Mouse (Mus musculus) midbrain, postnatal 0 days (tissue): ENCODE data around the gene Plch1. TPM values are rescaled to one million over a fixed set of nuclear protein-coding genes. Genes with fewer than 3 reads are reported as not detected.

Source experiments
- ATAC-seq: fragments of 200-750 bp; cut with Nextera tagmentation; 2 replicates; pipeline ENCODE4 v1.8.0; 2017; ENCODE audit warnings: moderate number of reproducible peaks, mild to moderate bottlenecking, moderate TSS enrichment, moderate library complexity; ENCODE audit not compliant: low FRiP score
- DNase-seq: peaks from one replicate; pipeline ENCODE4 v3.0.0-alpha.2; 2015; ENCODE audit warnings: low spot score
- H3K27ac ChIP-seq: fragments of 300-500 bp; sonication (generic); 2 replicates; pipeline ENCODE4 v1.5.1; 2014; ENCODE audit warnings: low read depth, mild to moderate bottlenecking, low read length, mixed read lengths
- H3K27me3 ChIP-seq: fragments of 300-500 bp; sonication (generic); 2 replicates; pipeline ENCODE4 v1.6.1; 2014; ENCODE audit warnings: low read length, control low read depth, mixed read lengths; ENCODE audit not compliant: insufficient read depth
- H3K36me3 ChIP-seq: fragments of 300-500 bp; sonication (generic); 2 replicates; pipeline ENCODE4 v1.6.1; 2014; ENCODE audit warnings: low read length, control low read depth, mixed read lengths; ENCODE audit not compliant: insufficient read depth
- H3K4me1 ChIP-seq: fragments of 300-500 bp; sonication (generic); 2 replicates; pipeline ENCODE4 v1.6.1; 2014; ENCODE audit warnings: mild to moderate bottlenecking, control low read depth, antibody characterized with exemption, low read length, mixed read lengths; ENCODE audit not compliant: insufficient read depth
- H3K4me2 ChIP-seq: fragments of 300-500 bp; sonication (generic); 2 replicates; pipeline ENCODE4 v1.6.1; 2014; ENCODE audit warnings: low read depth, mild to moderate bottlenecking, low read length, mixed read lengths; ENCODE audit not compliant: poor library complexity, severe bottlenecking
- H3K4me3 ChIP-seq: fragments of 300-500 bp; sonication (generic); 2 replicates; pipeline ENCODE4 v1.5.1; 2014; ENCODE audit warnings: low read depth, mild to moderate bottlenecking, low read length, moderate library complexity
- H3K9ac ChIP-seq: fragments of 300-500 bp; sonication (generic); replicated peaks from 2 replicates; pipeline ENCODE4 v1.6.1; 2014; ENCODE audit warnings: mild to moderate bottlenecking, low read length, moderate library complexity, mixed read lengths; ENCODE audit not compliant: poor library complexity, severe bottlenecking
- H3K9me3 ChIP-seq: fragments of 300-500 bp; sonication (generic); 2 replicates; pipeline ENCODE4 v1.6.1; 2016; ENCODE audit warnings: low read length, control low read depth
- CTCF ChIP-seq: IDR thresholded peaks from 2 replicates; pipeline ENCODE4 v1.5.1; 2016; ENCODE audit warnings: antibody characterized with exemption, mild to moderate bottlenecking
- WGBS: fragments of 180-500 bp; shearing (Covaris S2); extraction: QIAGEN DNeasy Blood & Tissue Kit; methylation state at CpG from one replicate; pipeline ENCODE4 v1.1.7; 2014; 5-methylcytosine and 5-hydroxymethylcytosine counted together
- polyA plus RNA-seq: library from polyadenylated mRNA; unstranded; fragments of >200 nt; fragmentation: Nextera tagmentation; extraction: Ambion mirVana; gene quantifications from 2 replicates; pipeline ENCODE4 v1.2.1, GENCODE M21; 2015
- total RNA-seq: library from RNA; depleted of rRNA; stranded (reverse); fragments of >200 nt; gene quantifications from 2 replicates; pipeline ENCODE4 v1.2.3, GENCODE M21; 2014

Gene Plch1
- total and polyA plus RNA-seq, 2 experiments from 2014 or later = 5.4 to 23.5 TPM

DNA sequence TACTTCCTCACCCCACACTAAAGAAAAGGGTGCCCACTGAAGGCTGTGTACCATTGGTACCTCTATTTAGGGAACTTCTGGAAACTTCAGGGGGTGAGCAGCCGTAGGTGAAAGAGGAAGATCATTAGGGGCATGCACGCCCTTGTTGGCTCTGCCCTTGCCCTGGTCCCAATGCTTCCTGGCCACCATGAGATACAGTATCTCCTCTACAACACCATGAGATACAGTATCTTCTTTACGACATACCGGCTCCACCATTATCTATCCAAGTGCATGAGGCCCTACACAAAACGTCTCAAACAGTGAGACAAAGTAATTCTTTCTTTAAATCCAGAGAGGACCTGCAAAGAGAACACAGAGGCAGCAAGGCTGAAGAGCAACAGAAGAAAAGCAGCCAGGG is 98.6 kb downstream of the Plch1 start:
- Histone ChIP-seq H3K4me3 (no peak overlapping the region), H3K27ac (no peak overlapping the region), H3K27me3 (no peaks in the 10 kb centered on the region), H3K36me3 (no peaks in the 10 kb centered on the region), H3K9ac (no peak overlapping the region), H3K9me3 (no peaks in the 10 kb centered on the region), H3K4me1 (no peaks in the 10 kb centered on the region), H3K4me2 (no peak overlapping the region)
- WGBS = 90% methylated on average over 5 of the region's 5 CpGs
- no peak for TF ChIP-seq CTCF
- DNase-seq (no peak), ATAC-seq (no peak)

DNA sequence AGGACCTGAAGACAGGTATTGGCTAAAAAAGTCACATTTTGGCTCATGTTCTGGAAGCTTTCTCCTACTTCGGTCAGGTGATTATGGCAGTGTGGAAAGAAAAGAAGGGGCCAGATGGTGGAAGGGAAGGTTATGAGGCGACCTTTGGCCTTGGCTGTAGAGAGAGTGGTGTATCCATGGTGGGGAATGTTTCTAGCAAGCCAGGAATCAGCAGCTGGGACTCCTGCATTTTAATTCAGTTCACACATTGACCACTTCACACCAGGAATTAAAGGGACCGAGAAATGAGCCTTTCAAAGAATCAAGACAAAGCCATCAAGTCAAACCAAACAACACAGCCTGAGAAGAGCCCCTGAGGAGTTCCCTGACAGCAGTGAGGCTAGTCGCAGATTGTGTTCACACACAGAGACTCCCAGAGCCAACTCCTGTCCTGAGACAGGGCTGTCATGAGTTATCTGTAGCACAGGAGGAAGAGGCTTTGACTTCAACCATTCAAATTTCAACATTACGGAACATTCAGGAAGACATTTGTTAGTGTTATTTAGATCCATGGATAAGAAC is 112.4 kb downstream of the Plch1 start:
- ATAC-seq (no peak), DNase-seq (peak; percentile 22)
- WGBS = 45% methylated on average over 5 of the region's 5 CpGs

DNA sequence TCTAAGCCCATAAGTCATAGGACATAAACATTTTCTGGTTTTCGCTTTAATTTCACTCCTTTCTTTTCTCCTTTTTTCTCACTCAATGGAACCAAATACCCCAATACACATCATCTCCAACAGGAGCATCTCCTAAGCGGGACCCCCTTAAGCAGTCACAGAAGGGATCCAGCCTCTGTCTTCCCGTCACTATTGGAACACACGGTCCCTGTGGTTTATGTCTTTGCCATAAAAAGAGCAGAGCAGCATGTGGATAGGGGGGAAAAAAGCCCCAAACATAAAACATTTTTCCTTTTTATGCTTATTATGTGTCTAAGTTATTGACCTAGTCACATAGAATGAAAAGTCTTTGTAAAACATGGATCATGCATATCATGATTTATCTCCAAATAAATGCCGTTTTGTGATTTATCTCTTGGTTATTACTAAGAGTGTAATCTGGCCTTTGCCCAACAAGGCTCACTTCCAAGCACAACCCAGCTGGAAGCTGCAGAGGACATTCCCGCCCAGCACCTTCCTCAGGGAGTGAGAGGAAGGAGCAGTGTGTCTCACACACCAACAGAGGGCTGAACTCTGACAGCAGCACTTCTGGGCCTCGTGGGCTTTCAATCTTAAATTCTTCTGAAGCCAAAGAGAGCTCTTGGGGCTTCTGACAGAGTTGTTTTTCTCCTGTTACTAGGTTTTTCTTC is 126.5 kb downstream of the Plch1 start:
- no peak for ATAC-seq
- Histone ChIP-seq H3K36me3 (no peaks in the 10 kb centered on the region), H3K4me2 (no peak overlapping the region), H3K27ac (no peak overlapping the region), H3K4me3 (no peak overlapping the region), H3K27me3 (no peaks in the 10 kb centered on the region), H3K9me3 (no peaks in the 10 kb centered on the region), H3K9ac (no peak overlapping the region), H3K4me1 (no peaks in the 10 kb centered on the region)
- DNase-seq = peak; percentile 30
- TF ChIP-seq CTCF = no peak
- whole genome bisulfite sequencing = 80% methylated on average over 7 of the region's 7 CpGs

More for the DNA sequence above, 112.4 kb downstream of the Plch1 start:
- Histone ChIP-seq H3K27me3 (no peaks in the 10 kb centered on the region), H3K36me3 (no peaks in the 10 kb centered on the region), H3K4me2 (no peak overlapping the region), H3K27ac (no peak overlapping the region), H3K4me3 (no peak overlapping the region), H3K4me1 (no peaks in the 10 kb centered on the region), H3K9ac (no peak overlapping the region), H3K9me3 (no peaks in the 10 kb centered on the region)
- no peak for TF ChIP-seq CTCF

DNA sequence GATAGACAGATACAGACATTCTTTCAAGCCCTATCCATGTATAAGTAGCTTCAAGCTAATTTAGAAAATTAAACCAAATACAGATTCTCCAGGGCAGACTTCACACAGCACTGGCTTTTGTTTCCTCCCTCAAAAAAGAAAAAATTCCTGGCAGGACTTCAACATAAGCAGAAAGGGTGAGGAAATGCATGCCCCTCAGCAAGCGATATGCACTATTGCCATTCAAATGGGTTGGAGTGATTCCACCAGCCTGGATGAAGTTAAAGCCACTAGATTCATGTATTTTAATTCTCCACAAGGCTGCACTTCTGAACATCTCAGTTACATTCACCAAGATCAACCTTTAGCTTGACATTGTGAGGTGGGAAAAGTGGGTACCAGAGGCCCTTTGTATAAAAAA is 138.5 kb downstream of the Plch1 start:
- ATAC-seq = no peak
- H3K9me3 ChIP-seq = no peaks in the 10 kb centered on the region
- no peak overlapping the region for H3K9ac ChIP-seq
- no peaks in the 10 kb centered on the region for H3K27me3 ChIP-seq
- WGBS = 54% methylated on average over 1 of the region's 1 CpGs
- no peak for DNase-seq
- no peaks in the 10 kb centered on the region for H3K4me1 ChIP-seq
- H3K27ac ChIP-seq = no peak overlapping the region
- H3K36me3 ChIP-seq = no peaks in the 10 kb centered on the region
- no peak for TF ChIP-seq CTCF
- H3K4me2 ChIP-seq = no peak overlapping the region
- H3K4me3 ChIP-seq = no peak overlapping the region

DNA sequence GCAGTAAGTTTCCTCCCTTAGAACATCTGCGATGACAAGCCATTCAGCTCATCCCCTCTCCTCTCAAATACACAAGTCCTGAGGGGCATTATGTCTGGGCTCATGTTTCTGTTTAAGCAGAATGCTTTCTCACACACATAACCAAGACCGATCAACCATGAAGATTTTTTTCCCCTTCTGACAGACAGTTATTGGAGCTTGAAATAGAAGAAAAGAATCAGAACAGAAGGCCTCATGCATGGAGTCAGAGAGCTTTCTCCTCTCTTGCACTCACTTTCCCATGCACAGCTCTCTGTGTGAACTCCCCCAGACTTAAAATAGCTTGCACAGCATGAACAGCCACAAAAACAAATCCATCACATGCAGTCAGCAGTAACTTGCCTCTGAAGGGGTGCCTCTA is 159.2 kb downstream of the Plch1 start:
- Histone ChIP-seq H3K36me3 (no peaks in the 10 kb centered on the region), H3K4me2 (no peak overlapping the region), H3K27ac (no peak overlapping the region), H3K27me3 (no peaks in the 10 kb centered on the region), H3K9ac (no peak overlapping the region), H3K4me1 (no peaks in the 10 kb centered on the region), H3K4me3 (no peak overlapping the region), H3K9me3 (no peaks in the 10 kb centered on the region)
- WGBS = 22% methylated on average over 2 of the region's 2 CpGs
- DNase-seq = peak; percentile 34
- TF ChIP-seq CTCF = no peak
- peak; percentile 23; the same call in 1 of the 2 replicates for ATAC-seq

DNA sequence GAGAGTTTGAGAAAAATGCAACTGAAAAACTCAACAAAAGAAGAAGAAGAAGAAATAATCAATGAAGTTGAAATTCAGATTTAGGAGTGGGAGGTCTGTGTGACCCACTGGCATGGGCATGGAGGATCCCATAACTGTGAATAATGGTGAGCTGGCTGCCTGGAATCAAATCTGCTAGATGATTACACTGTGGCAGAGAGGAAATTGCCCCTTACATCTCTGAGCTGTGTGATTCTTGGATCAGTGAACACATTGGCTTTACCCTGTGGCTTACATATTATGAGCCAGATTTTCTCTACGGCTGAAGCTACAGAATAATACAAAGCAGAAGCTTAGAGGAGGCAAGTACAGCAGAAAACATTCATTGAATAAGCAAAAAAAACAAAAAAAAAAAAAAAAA is 170.9 kb downstream of the Plch1 start:
- Histone ChIP-seq H3K9ac (no peak overlapping the region), H3K27me3 (no peaks in the 10 kb centered on the region), H3K27ac (no peak overlapping the region), H3K4me1 (no peaks in the 10 kb centered on the region), H3K36me3 (no peaks in the 10 kb centered on the region), H3K4me2 (no peak overlapping the region), H3K4me3 (no peak overlapping the region), H3K9me3 (no peaks in the 10 kb centered on the region)
- TF ChIP-seq CTCF = no peak
- WGBS = 40% methylated on average over 1 of the region's 1 CpGs
- ATAC-seq (no peak), DNase-seq (no peak)
